Mouse (Mus musculus): ENCODE measurements around the gene Myb.
A peak's percentile ranks its signal among the peaks of the same experiment; 100 is the strongest.

DNA sequence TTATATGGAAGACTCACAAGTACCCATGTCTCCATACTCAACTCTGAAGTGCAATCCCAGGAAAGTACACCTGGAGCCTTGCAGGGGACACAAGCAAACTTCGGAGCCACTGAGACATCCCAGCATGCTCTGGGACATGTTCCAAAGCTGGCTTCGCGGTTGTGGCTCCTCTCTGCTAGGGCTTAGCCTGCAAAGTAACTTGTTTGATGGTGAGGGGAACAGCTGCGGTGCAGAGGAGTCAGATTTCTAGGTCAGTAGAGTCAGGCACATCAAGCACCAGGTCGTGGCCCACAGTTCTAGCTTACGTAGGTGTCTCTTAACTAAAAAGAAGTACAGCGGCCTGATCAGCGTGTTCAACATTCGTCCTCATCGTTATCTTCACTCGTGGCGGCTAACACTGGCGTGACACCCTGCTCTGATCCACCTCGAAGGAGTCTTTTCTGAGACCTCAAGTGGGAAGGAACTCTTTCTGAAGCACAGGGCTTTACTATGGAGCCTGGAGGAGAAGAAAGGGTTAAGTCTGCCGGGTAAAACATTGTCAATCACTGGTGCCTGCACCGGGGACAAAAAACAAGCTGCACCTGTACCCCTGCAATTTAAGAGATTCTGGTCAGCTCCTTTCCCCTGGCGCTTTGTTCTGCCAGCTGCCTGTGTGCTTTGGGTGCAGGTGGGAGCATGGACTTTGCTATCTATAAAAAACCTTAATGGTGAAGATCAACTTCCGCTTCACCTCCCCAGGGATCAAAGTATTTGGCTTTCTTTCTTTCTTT, 68.1 kb downstream of the Myb start:
- TF ChIP-seq CTCF (IDR thresholded peaks at IDR 0.05; ENCODE audit: borderline replicate concordance, control insufficient read depth, extremely low read depth, insufficient read depth, low read length, poor library complexity) (0 out of 2 replicates have a peak, but pooled peaks have one; percentile 9), POLR2A (IDR thresholded peaks at IDR 0.05; ENCODE audit: control insufficient read depth, extremely low read depth, insufficient read depth, low read length, poor library complexity) (no peak)

Measured in thymus, adult 2 months (tissue).